Mouse (Mus musculus) testis, adult 2 months (tissue): Measurements from ENCODE around the gene Ngf. TPM values are rescaled to one million over a fixed set of nuclear protein-coding genes. Genes with fewer than 3 reads are reported as not detected.

Experiments used
- H3K27ac ChIP-seq: fragments of 200-500 bp; 2 replicates; pipeline ENCODE4 v1.5.1; 2012; ENCODE audit warnings: low read depth, low read length; ENCODE audit not compliant: control insufficient read depth, insufficient read depth
- H3K27me3 ChIP-seq: fragments of 200-500 bp; 2 replicates; pipeline ENCODE4 v1.6.1; 2012; ENCODE audit warnings: mild to moderate bottlenecking, low read length, moderate library complexity; ENCODE audit not compliant: control insufficient read depth, insufficient read depth
- H3K36me3 ChIP-seq: fragments of 200-500 bp; 2 replicates; pipeline ENCODE4 v1.6.1; 2012; ENCODE audit warnings: mild to moderate bottlenecking, low read length; ENCODE audit not compliant: control insufficient read depth, insufficient read depth
- H3K4me1 ChIP-seq: fragments of 200-500 bp; 2 replicates; pipeline ENCODE4 v1.6.1; 2012; ENCODE audit warnings: low read length; ENCODE audit not compliant: control insufficient read depth, insufficient read depth
- H3K4me3 ChIP-seq: fragments of 200-500 bp; 2 replicates; pipeline ENCODE4 v1.5.1; 2012; ENCODE audit warnings: low read depth, mild to moderate bottlenecking, low read length, moderate library complexity, mixed read lengths; ENCODE audit not compliant: control insufficient read depth
- CTCF ChIP-seq: fragments of 200-500 bp; IDR thresholded peaks from 2 replicates; pipeline ENCODE4 v1.5.1; 2012; ENCODE audit warnings: low read depth, mild to moderate bottlenecking, inconsistent platforms, low read length, moderate library complexity; ENCODE audit not compliant: control insufficient read depth, insufficient read depth, insufficient replicate concordance
- POLR2A ChIP-seq: fragments of 200-500 bp; IDR thresholded peaks from 2 replicates; pipeline ENCODE4 v1.6.1; 2012; ENCODE audit warnings: low read depth, mild to moderate bottlenecking, inconsistent platforms, low read length, moderate library complexity; ENCODE audit not compliant: control insufficient read depth
- polyA plus RNA-seq: library from polyadenylated mRNA; depleted of rRNA; stranded (reverse); fragments of >200 nt; gene quantifications from 2 replicates; pipeline ENCODE4 v1.2.3, GENCODE M21; 2012; rRNA removed

Ngf gene
- 0.38 and 1.7 TPM in 2 replicates for polyA plus RNA-seq

DNA sequence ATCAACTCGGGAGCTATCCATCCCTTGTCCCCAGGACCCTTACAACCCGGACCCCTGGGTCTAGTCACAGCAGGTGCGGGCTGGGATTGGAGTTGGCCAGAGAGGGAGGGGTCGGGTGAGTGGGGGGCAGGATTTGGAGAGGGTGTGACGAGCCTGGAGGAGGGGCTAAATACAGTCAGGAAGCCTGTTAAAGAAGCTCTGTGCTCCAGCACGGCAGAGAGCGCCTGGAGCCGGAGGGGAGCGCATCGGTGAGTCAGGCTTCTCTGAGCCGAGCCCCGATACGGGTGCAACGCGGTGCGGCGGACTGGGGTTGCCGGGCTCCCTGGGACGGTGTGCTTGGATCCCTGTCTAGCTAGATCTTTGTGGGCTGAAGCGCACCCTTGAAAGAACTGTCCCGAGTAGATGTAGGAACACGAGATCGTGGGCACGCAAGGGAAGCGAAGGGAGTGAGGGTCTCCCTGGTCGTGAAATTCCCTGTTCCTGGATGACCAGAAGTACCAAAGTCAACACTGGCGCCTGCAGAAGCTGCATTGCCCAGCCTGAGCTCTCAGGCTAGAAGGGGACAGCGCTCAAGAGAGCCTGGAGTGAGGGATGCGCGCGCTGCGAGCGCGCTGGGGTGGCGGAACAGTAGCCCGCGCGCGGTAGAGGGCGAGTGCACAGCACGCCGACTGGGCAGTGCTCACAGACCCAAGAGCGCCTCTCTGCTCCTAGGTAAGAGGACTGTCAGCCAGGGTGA, at the start of gene Ngf:
Gene Ngf, plus strand, starts transcription at position 207 of the 736 bp plus-strand sequence.
- H3K36me3 ChIP-seq, result no peaks in the 10 kb centered on the region
- H3K4me3 ChIP-seq, result peak within 1 kb of the TSS; percentile 20
- TF ChIP-seq POLR2A (no peak), CTCF (no peak)
- H3K27me3 ChIP-seq, result no peaks in the 10 kb centered on the region
- peaks cover 8% of the 10 kb centered on the region for H3K4me1 ChIP-seq
- no peak within 1 kb of the TSS for H3K27ac ChIP-seq

DNA sequence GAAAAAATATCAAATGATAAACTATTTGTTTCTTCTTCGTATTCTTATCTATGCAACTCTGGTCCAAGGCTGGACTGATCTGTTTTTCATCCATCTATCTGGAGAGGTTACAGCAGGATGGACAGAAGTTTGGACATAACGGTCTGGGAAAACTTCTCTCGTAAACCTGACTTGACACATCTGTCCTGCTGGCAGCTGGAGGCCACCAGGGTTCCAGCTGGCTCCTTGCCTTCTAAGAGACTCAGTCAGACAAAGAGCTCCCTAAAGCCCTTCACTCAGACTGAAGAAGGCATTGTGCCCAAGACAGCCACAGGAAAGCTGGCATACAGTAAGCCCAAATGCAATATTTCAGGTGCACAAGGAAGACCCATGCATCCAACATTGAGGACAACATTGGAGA, 24.2 kb upstream of the Ngf start:
- no peaks in the 10 kb centered on the region for H3K4me1 ChIP-seq
- no peaks in the 10 kb centered on the region for H3K27me3 ChIP-seq
- H3K27ac ChIP-seq, result no peak overlapping the region
- no peak overlapping the region for H3K4me3 ChIP-seq
- no peaks in the 10 kb centered on the region for H3K36me3 ChIP-seq
- TF ChIP-seq POLR2A (no peak), CTCF (no peak)

DNA sequence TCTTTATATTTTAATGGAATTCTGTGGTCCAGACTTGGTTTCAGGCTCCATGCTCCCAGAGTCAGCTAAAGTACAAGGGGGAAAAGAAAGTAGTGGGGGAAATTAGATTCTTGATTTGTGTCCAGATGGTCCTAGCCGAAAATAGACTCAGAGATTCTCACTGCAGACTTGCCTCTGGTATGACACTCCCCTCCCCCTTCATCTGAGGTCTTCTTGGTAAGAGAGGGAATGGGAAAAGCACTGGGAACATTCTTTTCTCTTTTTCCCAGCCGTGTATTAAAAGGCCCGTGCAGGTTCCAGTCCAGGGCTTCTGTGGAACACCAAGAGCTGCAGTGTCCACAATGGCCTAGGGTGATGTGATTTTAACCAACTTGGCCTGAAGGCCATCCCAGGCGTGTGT, 23.0 kb upstream of the Ngf start:
- no peaks in the 10 kb centered on the region for H3K4me1 ChIP-seq
- H3K27me3 ChIP-seq, result no peaks in the 10 kb centered on the region
- no peaks in the 10 kb centered on the region for H3K36me3 ChIP-seq
- H3K4me3 ChIP-seq, result no peak overlapping the region
- no peak overlapping the region for H3K27ac ChIP-seq
- no peak for TF ChIP-seq CTCF
- no peak for TF ChIP-seq POLR2A

DNA sequence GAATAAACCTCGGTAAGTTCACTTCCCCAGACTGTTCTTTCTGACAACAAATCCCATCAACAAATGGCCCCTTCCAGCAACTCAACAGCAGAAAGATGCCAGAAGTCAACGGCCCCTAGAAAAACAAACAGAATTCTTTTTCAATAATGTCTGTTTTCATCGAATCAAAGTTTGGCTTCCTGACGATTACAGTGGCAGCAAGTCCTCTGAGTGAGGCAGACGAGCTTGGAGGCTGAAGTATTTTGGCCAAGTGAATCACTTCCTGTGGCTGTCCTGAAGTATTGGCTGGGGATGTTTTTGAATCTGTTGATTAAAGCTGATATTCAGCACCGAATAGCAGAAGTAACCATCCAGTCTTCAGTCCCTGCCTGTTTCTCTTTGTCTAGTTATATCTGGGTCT, 15.2 kb upstream of the Ngf start:
- Histone ChIP-seq H3K4me3 (no peak overlapping the region), H3K36me3 (no peaks in the 10 kb centered on the region), H3K27me3 (no peaks in the 10 kb centered on the region), H3K27ac (no peak overlapping the region), H3K4me1 (no peaks in the 10 kb centered on the region)
- TF ChIP-seq CTCF (no peak), POLR2A (no peak)

DNA sequence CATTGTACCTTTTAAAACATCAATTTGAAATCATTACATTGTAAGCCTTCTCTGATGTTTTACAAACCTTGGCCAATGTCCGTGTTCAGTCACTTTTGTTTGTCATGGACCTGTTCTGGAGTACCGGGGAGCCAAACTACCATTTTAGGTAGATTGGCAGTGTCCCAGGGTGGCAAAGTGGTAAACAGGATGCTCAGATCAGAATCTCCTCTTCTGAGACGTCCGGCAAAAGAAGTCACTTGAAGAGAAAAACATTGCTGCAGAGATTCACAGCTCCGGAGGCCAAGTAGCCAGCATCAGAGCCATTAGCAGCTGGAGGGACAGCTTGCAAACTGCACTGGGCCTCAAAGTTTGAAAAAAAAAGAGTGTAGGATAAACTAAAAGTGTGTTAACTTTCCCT, 9.2 kb upstream of the Ngf start:
- no peak for TF ChIP-seq CTCF
- TF ChIP-seq POLR2A, result no peak
- H3K27me3 ChIP-seq, result no peaks in the 10 kb centered on the region
- H3K4me1 ChIP-seq, result no peaks in the 10 kb centered on the region
- no peak overlapping the region for H3K4me3 ChIP-seq
- H3K27ac ChIP-seq, result no peak overlapping the region
- no peaks in the 10 kb centered on the region for H3K36me3 ChIP-seq

DNA sequence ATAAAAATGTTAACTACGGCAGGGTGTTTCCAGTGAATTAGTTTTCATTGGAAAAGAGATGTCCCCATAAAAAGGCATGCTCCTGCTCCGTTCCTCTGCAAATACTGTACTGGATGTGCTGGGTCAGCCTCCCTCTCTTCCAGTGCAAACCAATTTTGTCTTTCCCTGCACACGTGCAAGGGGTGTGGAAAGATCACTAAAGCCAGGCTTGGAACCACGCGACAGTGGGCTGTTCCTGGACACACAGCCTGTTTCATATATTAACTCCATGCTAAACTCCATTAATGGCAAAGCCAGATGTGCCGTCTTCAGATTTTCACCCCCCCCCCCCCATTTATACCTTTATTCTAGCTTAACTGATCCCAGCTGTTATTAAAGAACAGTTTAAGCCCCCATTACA, 8.7 kb upstream of the Ngf start:
- H3K36me3 ChIP-seq, result no peaks in the 10 kb centered on the region
- TF ChIP-seq CTCF (no peak), POLR2A (no peak)
- no peaks in the 10 kb centered on the region for H3K4me1 ChIP-seq
- no peaks in the 10 kb centered on the region for H3K27me3 ChIP-seq
- H3K27ac ChIP-seq, result no peak overlapping the region
- H3K4me3 ChIP-seq, result no peak overlapping the region

DNA sequence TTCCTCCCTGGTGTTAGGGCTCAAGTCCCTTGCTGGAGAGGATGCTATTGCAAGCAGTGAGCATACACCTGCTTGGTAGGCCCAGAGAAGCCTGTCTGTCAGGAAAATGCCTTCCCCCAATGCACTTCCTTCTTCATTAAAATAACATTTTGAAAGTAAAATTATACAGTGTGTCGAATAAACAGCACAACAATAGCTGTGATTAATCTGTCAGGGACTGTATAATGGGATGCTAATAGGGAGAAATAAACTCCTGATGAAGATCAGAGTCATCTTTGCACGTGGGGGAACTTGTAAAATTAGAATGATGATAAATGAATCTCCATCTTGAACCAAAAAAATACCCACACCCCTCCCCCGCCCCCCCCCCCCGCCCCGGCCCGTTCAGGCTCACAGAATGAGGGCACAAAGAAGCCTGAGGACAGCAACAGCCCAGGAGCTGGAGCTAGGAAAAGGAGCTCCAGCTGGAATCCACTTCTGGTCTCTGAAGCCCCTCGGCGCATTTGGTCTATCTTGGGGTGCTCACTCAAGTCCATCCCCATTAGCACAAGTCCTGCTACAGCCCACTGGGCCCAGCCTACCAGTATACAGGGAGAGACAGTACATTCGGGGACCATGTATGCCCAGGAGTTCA, 6.9 kb upstream of the Ngf start:
- Histone ChIP-seq H3K4me3 (no peak overlapping the region), H3K27me3 (no peaks in the 10 kb centered on the region), H3K36me3 (no peaks in the 10 kb centered on the region), H3K4me1 (no peaks in the 10 kb centered on the region), H3K27ac (no peak overlapping the region)
- TF ChIP-seq CTCF (no peak), POLR2A (no peak)

DNA sequence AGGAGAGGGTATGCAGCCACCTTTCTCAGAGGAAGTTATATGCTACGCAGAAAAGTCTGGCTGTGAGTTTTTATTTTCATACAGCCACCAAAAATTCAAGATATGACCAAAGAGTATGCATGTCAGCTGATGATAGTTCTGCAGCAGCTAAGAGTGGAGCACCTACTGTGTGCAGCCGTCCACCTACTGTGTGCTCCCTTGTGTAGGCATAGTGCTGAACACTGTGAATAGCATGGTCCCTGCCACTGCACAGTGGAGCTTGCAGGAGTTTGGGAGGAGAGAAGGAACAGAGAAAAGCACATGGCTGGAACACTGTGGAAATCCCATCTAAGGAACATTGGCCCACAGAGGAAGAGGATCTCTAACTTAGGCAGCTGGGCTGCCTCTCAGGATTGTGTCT, 6.4 kb upstream of the Ngf start:
- Histone ChIP-seq H3K4me1 (no peaks in the 10 kb centered on the region), H3K27me3 (no peaks in the 10 kb centered on the region), H3K36me3 (no peaks in the 10 kb centered on the region), H3K27ac (no peak overlapping the region), H3K4me3 (no peak overlapping the region)
- no peak for TF ChIP-seq POLR2A
- no peak for TF ChIP-seq CTCF
